Mouse (Mus musculus) liver, embryonic 14.5 days (tissue): ENCODE data around the gene Ninl. TPM values are rescaled to one million over a fixed set of nuclear protein-coding genes. Genes with fewer than 3 reads are reported as not detected.
A peak's percentile ranks its signal among the peaks of the same experiment; 100 is the strongest.

Source experiments
- ATAC-seq: fragments of 200-750 bp; cut with Nextera tagmentation; 2 replicates; pipeline ENCODE4 v1.8.0; 2017; ENCODE audit warnings: moderate number of reproducible peaks, mild to moderate bottlenecking, moderate library complexity; ENCODE audit not compliant: insufficient read depth
- DNase-seq, 3 experiments: peaks; one replicate each; pipeline ENCODE4 v3.0.0-alpha.2; 2012 to 2013; ENCODE audit warnings: low read depth in 3 of 3, low spot score in 3 of 3
- H3K27ac ChIP-seq: fragments of 300-500 bp; sonication (generic); 2 replicates; pipeline ENCODE4 v1.5.1; 2014; ENCODE audit warnings: moderate library complexity, mild to moderate bottlenecking, control low read depth, inconsistent platforms
- H3K27me3 ChIP-seq: fragments of 300-500 bp; sonication (generic); 2 replicates; pipeline ENCODE4 v1.6.1; 2014; ENCODE audit warnings: mild to moderate bottlenecking, low read length, moderate library complexity; ENCODE audit not compliant: control insufficient read depth, insufficient read depth
- H3K36me3 ChIP-seq: fragments of 300-500 bp; sonication (generic); replicated peaks from 2 replicates; pipeline ENCODE4 v1.6.1; 2014; ENCODE audit warnings: low read depth; ENCODE audit not compliant: control insufficient read depth, insufficient read depth
- H3K4me1 ChIP-seq, 2 experiments: fragments of 200-500 bp in 1 of 2; fragments of 300-500 bp in 1 of 2; sonication (generic) in 1 of 2; replicated peaks; 2 replicates each; pipeline ENCODE4 v1.6.1; 2012 to 2014; ENCODE audit warnings: antibody characterized with exemption in 1 of 2, inconsistent platforms in 1 of 2, low read length in 1 of 2; ENCODE audit not compliant: control insufficient read depth in 2 of 2, insufficient read depth in 2 of 2
- H3K4me2 ChIP-seq: fragments of 300-500 bp; sonication (generic); 2 replicates; pipeline ENCODE4 v1.6.1; 2014; ENCODE audit warnings: low read depth, mild to moderate bottlenecking, control low read depth, moderate library complexity
- H3K4me3 ChIP-seq, 2 experiments: fragments of 200-500 bp in 1 of 2; fragments of 300-500 bp in 1 of 2; sonication (generic) in 1 of 2; 2 replicates each; pipeline ENCODE4 v1.5.1; 2012 to 2014; ENCODE audit warnings: low read depth in 2 of 2, low read length in 2 of 2, mild to moderate bottlenecking in 2 of 2, control low read depth in 1 of 2, inconsistent platforms in 1 of 2, moderate library complexity in 1 of 2; ENCODE audit not compliant: insufficient read depth in 1 of 2
- H3K9ac ChIP-seq: fragments of 300-500 bp; sonication (generic); replicated peaks from 2 replicates; pipeline ENCODE4 v1.6.1; 2014; ENCODE audit warnings: mild to moderate bottlenecking, control low read depth, moderate library complexity
- H3K9me3 ChIP-seq: fragments of 300-500 bp; sonication (generic); 2 replicates; pipeline ENCODE4 v1.6.1; 2016; ENCODE audit warnings: low read length, mixed read lengths; ENCODE audit not compliant: control insufficient read depth
- CTCF ChIP-seq: IDR thresholded peaks from 2 replicates; pipeline ENCODE4 v1.5.1; 2016; ENCODE audit warnings: antibody characterized with exemption, low read depth, control low read depth
- EP300 ChIP-seq: IDR thresholded peaks from 2 replicates; pipeline ENCODE4 v1.6.1; 2016; ENCODE audit warnings: antibody characterized with exemption, low read depth
- WGBS: fragments of 180-500 bp; shearing (Covaris S2); extraction: QIAGEN DNeasy Blood & Tissue Kit; methylation state at CpG from one replicate; pipeline ENCODE4 v1.1.7; 2014; ENCODE audit not compliant: insufficient replicate concordance; 5-methylcytosine and 5-hydroxymethylcytosine counted together
- polyA plus RNA-seq, 2 experiments: library from polyadenylated mRNA; depleted of rRNA in 1 of 2; stranded (reverse) in 1 of 2; unstranded in 1 of 2; fragments of >200 nt; fragmentation: Nextera tagmentation in 1 of 2; extraction: Ambion mirVana in 1 of 2; gene quantifications; 2 replicates each; pipeline versions ENCODE4 v1.2.1 to v1.2.3; 2012 to 2014

Ninl gene
- polyA plus RNA-seq, 2 experiments: 7.0 to 17.3 TPM

- TF ChIP-seq CTCF (0 out of 2 replicates have a peak, but pooled peaks have one; percentile 1), EP300 (peak; percentile 93)
- Histone ChIP-seq H3K9ac (peak overlapping the region; percentile 100), H3K9me3 (no peaks in the 10 kb centered on the region), H3K27me3 (no peaks in the 10 kb centered on the region), H3K27ac (peak overlapping the region; percentile 98), H3K4me3 (peak overlapping the region; percentile 89 to 91), H3K36me3 (peaks cover 5% of the 10 kb centered on the region), H3K4me2 (peak overlapping the region; percentile 96), H3K4me1 (peaks cover 22 to 34% of the 10 kb centered on the region in 2 experiments)
- DNase-seq (peak; percentile 81 to 89 (median 87)), ATAC-seq (peak; percentile 80)
- WGBS: 14% methylated on average over 18 of the region's 18 CpGs
These were observed 1.2 kb downstream of the Ninl start for GRCm38 (mm10) chr2:151037876-151038552.

GRCm38 (mm10) chr2:151037292-151037691 lies 1.9 kb downstream of the Ninl start:
- Histone ChIP-seq H3K4me3 (peak overlapping the region; percentile 89 to 91), H3K4me2 (peak overlapping the region; percentile 96), H3K9me3 (no peaks in the 10 kb centered on the region), H3K27ac (peak overlapping the region; percentile 98), H3K4me1 (peaks cover 22 to 34% of the 10 kb centered on the region in 2 experiments), H3K36me3 (peaks cover 5% of the 10 kb centered on the region), H3K9ac (peak overlapping the region; percentile 100), H3K27me3 (no peaks in the 10 kb centered on the region)
- TF ChIP-seq EP300 (peak; percentile 67), CTCF (no peak)
- 19% methylated on average over 1 of the region's 1 CpGs for WGBS
- ATAC-seq (peak; percentile 44; the same call in 1 of the 2 replicates), DNase-seq (peak; percentile 54 to 60 (median 56))

GRCm38 (mm10) chr2:151036721-151037120 lies 2.5 kb downstream of the Ninl start:
- peak overlapping the region; percentile 89 to 91 for H3K4me3 ChIP-seq
- H3K9ac ChIP-seq: peak overlapping the region; percentile 100
- WGBS: 19% methylated on average over 2 of the region's 2 CpGs

GRCm38 (mm10) chr2:151034435-151034834 lies 4.7 kb downstream of the Ninl start:
- Histone ChIP-seq H3K36me3 (peaks cover 6% of the 10 kb centered on the region), H3K27ac (no peak overlapping the region; the same call in 1 of the 2 replicates), H3K9ac (no peak overlapping the region), H3K4me2 (no peak overlapping the region), H3K27me3 (no peaks in the 10 kb centered on the region), H3K9me3 (no peaks in the 10 kb centered on the region), H3K4me1 (peaks cover 20 to 24% of the 10 kb centered on the region in 2 experiments), H3K4me3 (no peak overlapping the region)
- WGBS: 76% methylated on average over 3 of the region's 3 CpGs
- no peak for DNase-seq
- no peak for TF ChIP-seq CTCF
- no peak for TF ChIP-seq EP300
- no peak for ATAC-seq

More at GRCm38 (mm10) chr2:151036721-151037120, 2.5 kb downstream of the Ninl start:
- Histone ChIP-seq H3K4me2 (peak overlapping the region; percentile 96), H3K4me1 (peaks cover 22 to 34% of the 10 kb centered on the region in 2 experiments), H3K9me3 (no peaks in the 10 kb centered on the region), H3K27ac (peak overlapping the region; percentile 98), H3K36me3 (peaks cover 5% of the 10 kb centered on the region), H3K27me3 (no peaks in the 10 kb centered on the region)
- TF ChIP-seq EP300 (no peak), CTCF (no peak)
- DNase-seq (peak; percentile 17 to 24 (median 22)), ATAC-seq (no peak)

- 85% methylated on average over 10 of the region's 10 CpGs for WGBS
- DNase-seq (no peak), ATAC-seq (no peak)
- Histone ChIP-seq H3K36me3 (peaks cover 4% of the 10 kb centered on the region), H3K27ac (no peak overlapping the region), H3K4me2 (no peak overlapping the region), H3K27me3 (no peaks in the 10 kb centered on the region), H3K4me1 (no peaks in the 10 kb centered on the region), H3K9me3 (no peaks in the 10 kb centered on the region), H3K4me3 (no peak overlapping the region), H3K9ac (no peak overlapping the region)
- TF ChIP-seq EP300 (no peak), CTCF (no peak)
These were observed 18.0 kb downstream of the Ninl start for GRCm38 (mm10) chr2:151021158-151021557.
